Mouse (Mus musculus): ENCODE data around the gene Cobll1. TPM values are rescaled to one million over a fixed set of nuclear protein-coding genes. Genes with fewer than 3 reads are reported as not detected.
"Not testable (repeated sequence)": the region's sequence is repeated elsewhere in the genome, so short reads cannot be mapped to it uniquely, and the experiment has no call there.

The Cobll1 gene
- polyA plus RNA-seq (2016; fragmentation: Nextera tagmentation; extraction: Ambion mirVana): 3.2 and 3.9 TPM in 2 replicates

DNA sequence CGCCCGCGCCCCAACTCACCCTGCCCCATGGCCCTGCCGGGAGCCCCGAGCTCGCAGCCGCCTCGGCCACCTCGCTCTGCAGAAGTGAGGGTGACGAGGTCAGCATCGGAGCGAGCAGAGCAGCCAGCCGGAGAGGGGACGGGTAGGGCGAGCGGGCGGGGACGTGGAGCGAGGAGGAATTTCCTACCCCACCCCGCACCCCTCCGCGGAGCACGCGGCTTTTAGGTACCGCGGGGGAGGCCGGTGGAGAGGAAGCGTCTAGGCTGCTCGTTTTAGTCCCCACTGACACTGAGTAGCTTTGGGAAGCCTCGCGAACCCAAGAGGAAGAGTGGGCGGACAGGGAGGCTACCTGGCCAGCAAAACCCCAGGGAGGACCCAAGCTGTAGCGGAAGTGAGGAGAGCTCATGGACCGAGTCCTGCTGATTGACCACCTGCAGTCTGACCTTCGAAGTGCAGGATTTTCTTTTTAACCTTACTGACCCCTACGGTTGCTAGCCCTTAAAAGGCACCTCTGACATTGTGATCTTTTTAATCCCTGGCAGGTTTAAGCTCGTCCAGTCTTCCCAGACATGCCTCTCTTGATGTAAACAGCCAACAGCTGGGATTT is at the start of gene Cobll1:
Gene Cobll1, minus strand, starts transcription at position 440 of the 607 bp plus-strand sequence.
- no peaks in the 10 kb centered on the region for H3K36me3 ChIP-seq
- H3K4me3 ChIP-seq: peak within 1 kb of the TSS; percentile 79
- H3K27me3 ChIP-seq (ENCODE audit: low read depth, poor library complexity, severe bottlenecking): peaks cover 27% of the 10 kb centered on the region
- WGBS: under 1% methylated on average over 37 of the region's 37 CpGs
- no peak for DNase-seq (ENCODE audit: low spot score)
- H3K27ac ChIP-seq: peak within 1 kb of the TSS; percentile 90
- no peaks in the 10 kb centered on the region for H3K9me3 ChIP-seq (replicated peaks)
- peaks cover 47% of the 10 kb centered on the region for H3K4me1 ChIP-seq

- no peaks in the 10 kb centered on the region for H3K9me3 ChIP-seq (replicated peaks)
- no peaks in the 10 kb centered on the region for H3K4me1 ChIP-seq
- no peaks in the 10 kb centered on the region for H3K27me3 ChIP-seq (ENCODE audit: low read depth, poor library complexity, severe bottlenecking)
- H3K36me3 ChIP-seq: no peaks in the 10 kb centered on the region
- DNase-seq (ENCODE audit: low spot score): no peak
- H3K4me3 ChIP-seq: no peak overlapping the region
- 89% methylated on average over 1 of the region's 1 CpGs for WGBS
- no peak overlapping the region for H3K27ac ChIP-seq
Measured at GRCm38 (mm10) chr2:65288696-65289095, 49.5 kb upstream of the Cobll1 start.

GRCm38 (mm10) chr2:65285380-65285779 is 46.2 kb upstream of the Cobll1 start:
- whole genome bisulfite sequencing: 47% methylated on average over 3 of the region's 3 CpGs
- Histone ChIP-seq H3K4me1 (no peaks in the 10 kb centered on the region), H3K36me3 (no peaks in the 10 kb centered on the region), H3K4me3 (no peak overlapping the region), H3K27me3 (ENCODE audit: low read depth, poor library complexity, severe bottlenecking) (no peaks in the 10 kb centered on the region), H3K9me3 (replicated peaks) (no peaks in the 10 kb centered on the region), H3K27ac (no peak overlapping the region)
- no peak for DNase-seq (ENCODE audit: low spot score)

- WGBS: 88% methylated on average over 6 of the region's 6 CpGs
- H3K4me3 ChIP-seq: no peak overlapping the region
- DNase-seq (ENCODE audit: low spot score): no peak
- H3K27ac ChIP-seq: no peak overlapping the region
- no peaks in the 10 kb centered on the region for H3K27me3 ChIP-seq (ENCODE audit: low read depth, poor library complexity, severe bottlenecking)
- H3K36me3 ChIP-seq: no peaks in the 10 kb centered on the region
- no peaks in the 10 kb centered on the region for H3K9me3 ChIP-seq (replicated peaks)
- no peaks in the 10 kb centered on the region for H3K4me1 ChIP-seq
Measured at GRCm38 (mm10) chr2:65282979-65283378, 43.8 kb upstream of the Cobll1 start.

DNA sequence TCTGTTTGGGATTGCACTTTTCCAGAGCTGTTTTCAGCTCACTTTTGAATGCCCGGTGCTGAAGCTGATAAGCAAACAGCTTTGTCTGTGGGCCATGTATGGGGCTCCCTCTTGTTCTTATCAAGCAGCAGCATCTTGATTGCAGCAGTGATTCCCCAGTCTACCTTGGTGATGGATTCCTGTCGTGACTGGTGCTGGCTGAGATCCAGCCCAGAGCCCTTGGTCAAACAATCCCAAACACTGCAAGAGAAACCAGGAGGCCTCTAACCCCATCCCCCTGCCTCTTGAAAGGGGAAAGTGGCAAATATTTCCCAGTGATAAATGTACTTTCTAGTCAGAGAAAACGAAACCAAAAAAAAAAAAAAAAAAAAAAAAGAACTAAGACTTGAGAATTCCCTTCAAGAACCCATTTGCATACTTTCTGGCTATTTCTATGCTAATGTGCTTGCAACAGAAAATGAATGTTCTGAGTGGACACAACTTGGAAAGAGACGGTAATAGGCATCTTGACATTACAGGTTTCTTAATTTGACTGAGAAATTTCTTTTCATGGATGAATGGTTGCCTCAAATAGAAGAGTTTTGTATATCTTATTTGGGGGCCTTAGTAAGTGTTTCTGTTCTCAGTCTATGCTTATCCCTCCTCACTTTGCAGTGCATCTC is 40.0 kb upstream of the Cobll1 start:
- Histone ChIP-seq H3K27me3 (ENCODE audit: low read depth, poor library complexity, severe bottlenecking) (no peaks in the 10 kb centered on the region), H3K9me3 (replicated peaks) (no peaks in the 10 kb centered on the region), H3K27ac (no peak overlapping the region), H3K4me1 (0 out of 2 replicates have a peak, but pooled peaks cover under 1% of the 10 kb centered on the region), H3K36me3 (no peaks in the 10 kb centered on the region), H3K4me3 (no peak overlapping the region)
- no peak for DNase-seq (ENCODE audit: low spot score)
- WGBS: 32% methylated on average over 4 of the region's 4 CpGs

DNA sequence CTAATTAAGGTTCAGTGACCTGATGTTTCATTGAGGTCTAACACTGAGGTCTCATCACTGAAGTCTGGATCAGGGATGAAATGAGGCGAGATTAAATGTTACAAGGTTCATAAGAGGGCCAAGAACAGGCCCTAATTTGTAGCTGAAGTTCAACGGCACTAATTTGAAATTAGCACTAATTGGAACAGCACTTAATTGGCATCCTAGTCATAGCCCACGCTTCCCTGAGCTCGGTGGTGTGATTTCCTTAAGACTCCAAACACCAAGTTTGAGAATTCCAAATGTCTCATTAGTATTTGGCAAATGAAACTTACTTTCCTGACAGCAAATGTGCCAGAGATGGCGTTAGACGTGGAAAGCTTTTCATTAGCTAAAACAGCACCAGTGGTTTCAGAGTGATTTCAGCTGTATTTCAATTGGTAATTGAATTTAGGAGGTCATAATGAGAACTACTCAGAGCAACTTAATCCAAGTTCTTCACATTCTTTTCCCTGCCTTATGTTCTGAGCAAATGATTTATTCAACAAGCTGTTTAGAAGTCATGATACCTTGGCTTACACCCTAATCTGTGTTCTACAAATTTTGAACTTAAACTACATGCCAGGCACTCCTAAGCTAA is 36.3 kb upstream of the Cobll1 start:
- H3K4me3 ChIP-seq: no peak overlapping the region
- 57% methylated on average over 6 of the region's 6 CpGs for WGBS
- no peak for DNase-seq (ENCODE audit: low spot score)
- peaks cover 5% of the 10 kb centered on the region; the same call in 1 of the 2 replicates for H3K4me1 ChIP-seq
- no peaks in the 10 kb centered on the region for H3K36me3 ChIP-seq
- H3K27me3 ChIP-seq (ENCODE audit: low read depth, poor library complexity, severe bottlenecking): no peaks in the 10 kb centered on the region
- no peak overlapping the region for H3K27ac ChIP-seq
- H3K9me3 ChIP-seq (replicated peaks): no peaks in the 10 kb centered on the region

GRCm38 (mm10) chr2:65273910-65274309 is 34.7 kb upstream of the Cobll1 start:
- no peak overlapping the region for H3K27ac ChIP-seq
- WGBS: 46% methylated on average over 2 of the region's 2 CpGs

GRCm38 (mm10) chr2:65268731-65269130 is 29.5 kb upstream of the Cobll1 start:
- Histone ChIP-seq H3K9me3 (replicated peaks) (no peaks in the 10 kb centered on the region), H3K27ac (no peak overlapping the region), H3K36me3 (no peaks in the 10 kb centered on the region), H3K4me1 (peaks cover 6% of the 10 kb centered on the region; the same call in 1 of the 2 replicates), H3K27me3 (ENCODE audit: low read depth, poor library complexity, severe bottlenecking) (no peaks in the 10 kb centered on the region), H3K4me3 (no peak overlapping the region)
- WGBS: 81% methylated on average over 6 of the region's 6 CpGs
- DNase-seq (ENCODE audit: low spot score): no peak

More at GRCm38 (mm10) chr2:65273910-65274309, 34.7 kb upstream of the Cobll1 start:
- no peaks in the 10 kb centered on the region for H3K27me3 ChIP-seq (ENCODE audit: low read depth, poor library complexity, severe bottlenecking)
- H3K36me3 ChIP-seq: no peaks in the 10 kb centered on the region
- H3K4me1 ChIP-seq: peaks cover 5% of the 10 kb centered on the region; the same call in 1 of the 2 replicates
- H3K9me3 ChIP-seq (replicated peaks): no peaks in the 10 kb centered on the region
- DNase-seq (ENCODE audit: low spot score): no peak
- no peak overlapping the region for H3K4me3 ChIP-seq

DNA sequence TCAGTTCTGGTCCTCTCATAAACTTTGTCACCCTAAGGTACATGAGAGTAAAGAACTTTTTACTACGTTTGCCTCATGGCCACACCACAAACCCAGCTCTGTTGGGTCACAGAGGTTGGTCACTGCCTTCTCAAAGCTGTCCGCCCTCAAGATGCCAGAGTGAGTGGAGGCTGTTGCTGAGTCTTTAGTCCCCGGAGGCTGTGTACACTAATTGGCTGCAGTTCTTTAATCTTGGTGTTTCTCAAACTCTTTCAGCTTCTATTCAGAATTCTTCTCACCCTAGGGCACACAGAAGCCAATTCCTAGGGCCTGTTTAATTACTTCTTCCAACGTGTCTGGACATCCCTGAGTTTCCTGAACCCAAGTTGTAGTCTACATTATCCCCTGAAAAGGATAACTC is 28.6 kb upstream of the Cobll1 start:
- no peaks in the 10 kb centered on the region for H3K36me3 ChIP-seq
- H3K4me1 ChIP-seq: 0 out of 2 replicates have a peak, but pooled peaks cover 5% of the 10 kb centered on the region
- H3K27ac ChIP-seq: no peak overlapping the region
- 43% methylated on average over 4 of the region's 4 CpGs for WGBS
- no peaks in the 10 kb centered on the region for H3K27me3 ChIP-seq (ENCODE audit: low read depth, poor library complexity, severe bottlenecking)
- DNase-seq (ENCODE audit: low spot score): no peak
- H3K9me3 ChIP-seq (replicated peaks): no peaks in the 10 kb centered on the region
- H3K4me3 ChIP-seq: no peak overlapping the region

- Histone ChIP-seq H3K4me3 (no peak overlapping the region), H3K36me3 (no peaks in the 10 kb centered on the region), H3K27me3 (ENCODE audit: low read depth, poor library complexity, severe bottlenecking) (no peaks in the 10 kb centered on the region), H3K27ac (no peak overlapping the region), H3K9me3 (replicated peaks) (no peaks in the 10 kb centered on the region), H3K4me1 (0 out of 2 replicates have a peak, but pooled peaks cover 5% of the 10 kb centered on the region)
- 92% methylated on average over 5 of the region's 5 CpGs for WGBS
- no peak for DNase-seq (ENCODE audit: low spot score)
Measured at GRCm38 (mm10) chr2:65266576-65267299, 27.5 kb upstream of the Cobll1 start.

GRCm38 (mm10) chr2:65262251-65262650 is 23.0 kb upstream of the Cobll1 start:
- no peak for DNase-seq (ENCODE audit: low spot score)
- Histone ChIP-seq H3K4me1 (no peaks in the 10 kb centered on the region), H3K9me3 (replicated peaks) (no peaks in the 10 kb centered on the region), H3K27ac (no peak overlapping the region), H3K27me3 (ENCODE audit: low read depth, poor library complexity, severe bottlenecking) (no peaks in the 10 kb centered on the region), H3K4me3 (no peak overlapping the region), H3K36me3 (no peaks in the 10 kb centered on the region)
- WGBS: 82% methylated on average over 4 of the region's 4 CpGs

DNA sequence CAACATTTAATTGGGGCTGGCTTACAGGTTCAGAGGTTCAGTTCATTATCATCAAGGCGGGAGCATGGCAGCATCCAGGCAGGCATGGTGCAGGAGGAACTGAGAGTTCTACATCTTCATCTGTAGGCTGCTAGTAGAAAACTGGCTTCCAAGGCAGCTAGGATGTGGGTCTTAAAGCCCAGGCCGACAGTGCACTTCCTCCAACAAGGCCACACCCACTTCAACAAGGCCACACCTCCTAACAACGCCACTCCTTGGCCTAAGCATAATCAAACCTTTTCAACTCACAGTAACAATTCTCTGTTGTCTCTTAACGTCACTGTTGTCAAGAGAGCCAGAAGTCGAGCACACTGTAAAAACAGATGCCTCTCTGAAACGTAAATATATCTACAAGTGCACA is 21.6 kb upstream of the Cobll1 start:
- not testable (repeated sequence) for H3K4me1 ChIP-seq; H3K27ac ChIP-seq; H3K36me3 ChIP-seq; H3K9me3 ChIP-seq (replicated peaks); DNase-seq (ENCODE audit: low spot score); H3K27me3 ChIP-seq (ENCODE audit: low read depth, poor library complexity, severe bottlenecking); H3K4me3 ChIP-seq
- WGBS: 82% methylated on average over 6 of the region's 6 CpGs

DNA sequence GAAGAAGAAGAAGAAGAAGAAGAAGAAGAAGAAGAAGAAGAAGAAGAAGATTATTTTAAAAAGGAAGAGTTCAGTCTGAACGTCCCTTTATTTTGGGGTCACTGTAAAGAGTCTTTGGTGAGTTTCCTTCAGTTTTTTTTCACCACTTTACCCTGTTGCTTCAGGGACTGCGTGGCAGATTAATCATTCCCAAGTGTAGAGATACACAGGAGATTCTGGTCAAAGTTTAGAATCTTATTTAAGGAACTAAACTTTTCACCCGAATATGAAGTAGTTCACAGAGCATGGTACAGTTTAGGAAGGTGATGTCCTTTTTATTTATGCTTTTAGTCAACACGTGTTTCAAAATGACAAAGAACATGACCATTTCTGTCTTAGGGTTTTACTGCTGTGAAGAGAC is 21.2 kb upstream of the Cobll1 start:
- Histone ChIP-seq H3K36me3 (no peaks in the 10 kb centered on the region), H3K27ac (no peak overlapping the region), H3K4me3 (no peak overlapping the region), H3K9me3 (replicated peaks) (no peaks in the 10 kb centered on the region), H3K27me3 (ENCODE audit: low read depth, poor library complexity, severe bottlenecking) (no peaks in the 10 kb centered on the region), H3K4me1 (no peaks in the 10 kb centered on the region)
- 89% methylated on average over 4 of the region's 4 CpGs for WGBS
- no peak for DNase-seq (ENCODE audit: low spot score)

Measured in limb, embryonic 10.5 days (tissue).